Mouse (Mus musculus): ENCODE results near the gene Helq. TPM values are rescaled to one million over a fixed set of nuclear protein-coding genes. Genes with fewer than 3 reads are reported as not detected.

The Helq gene
- polyA plus RNA-seq, 1 experiment from 2014 or later, result 13.0 TPM

DNA sequence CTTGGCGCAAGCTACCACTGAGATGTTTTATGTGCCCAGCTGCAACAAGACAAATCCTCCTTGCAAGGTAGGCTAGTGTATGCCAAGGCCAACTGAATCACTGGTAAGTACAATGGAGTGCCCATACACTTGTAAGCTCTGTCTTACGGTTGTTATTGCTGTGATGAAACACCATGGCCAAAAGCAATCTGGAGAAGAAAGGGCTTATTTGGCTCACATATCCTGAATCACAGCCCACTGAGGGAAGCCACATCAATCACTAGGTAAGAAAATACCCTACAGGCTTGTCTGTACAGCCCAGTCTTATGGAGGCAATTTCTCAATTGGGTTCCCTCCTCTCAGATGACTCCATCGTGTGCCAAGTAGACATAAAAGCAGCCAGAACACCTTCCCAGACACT is 30.3 kb upstream of the Helq start:
- Histone ChIP-seq H3K4me1 (replicated peaks) (no peaks in the 10 kb centered on the region), H3K4me3 (no peak overlapping the region), H3K27me3 (replicated peaks) (no peaks in the 10 kb centered on the region), H3K9me3 (replicated peaks) (no peaks in the 10 kb centered on the region), H3K4me2 (no peak overlapping the region), H3K27ac (ENCODE audit: poor library complexity, severe bottlenecking) (no peak overlapping the region), H3K36me3 (no peaks in the 10 kb centered on the region), H3K9ac (no peak overlapping the region)
- 86% methylated on average over 3 of the region's 3 CpGs for WGBS
- no peak for ATAC-seq (ENCODE audit: insufficient number of reproducible peaks, low FRiP score)

DNA sequence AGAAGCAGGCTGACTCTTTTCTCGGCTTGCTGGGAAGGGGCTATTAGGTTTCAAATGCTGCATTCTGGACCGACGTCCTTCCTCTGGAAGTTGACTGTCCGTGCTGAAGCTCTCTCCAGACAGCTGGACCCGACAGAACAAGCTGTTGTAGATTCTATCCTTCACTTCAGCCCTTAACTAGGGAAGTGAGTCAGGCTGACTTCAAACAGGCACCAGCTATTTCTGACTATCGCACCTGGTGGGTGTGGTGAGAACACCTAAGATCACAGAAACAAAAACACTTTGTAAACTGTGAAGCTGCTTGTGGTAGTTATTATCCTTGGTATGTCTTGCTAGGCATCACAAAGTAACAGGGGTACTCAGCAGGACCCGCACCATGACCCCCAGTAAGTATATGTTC is 28.1 kb upstream of the Helq start:
- WGBS, result 66% methylated on average over 7 of the region's 7 CpGs
- H3K27ac ChIP-seq (ENCODE audit: poor library complexity, severe bottlenecking), result no peak overlapping the region
- ATAC-seq (ENCODE audit: insufficient number of reproducible peaks, low FRiP score), result no peak
- no peak overlapping the region for H3K4me3 ChIP-seq
- no peaks in the 10 kb centered on the region for H3K36me3 ChIP-seq
- H3K27me3 ChIP-seq (replicated peaks), result no peaks in the 10 kb centered on the region
- H3K9me3 ChIP-seq (replicated peaks), result no peaks in the 10 kb centered on the region
- no peaks in the 10 kb centered on the region for H3K4me1 ChIP-seq (replicated peaks)
- H3K4me2 ChIP-seq, result no peak overlapping the region
- H3K9ac ChIP-seq, result no peak overlapping the region

DNA sequence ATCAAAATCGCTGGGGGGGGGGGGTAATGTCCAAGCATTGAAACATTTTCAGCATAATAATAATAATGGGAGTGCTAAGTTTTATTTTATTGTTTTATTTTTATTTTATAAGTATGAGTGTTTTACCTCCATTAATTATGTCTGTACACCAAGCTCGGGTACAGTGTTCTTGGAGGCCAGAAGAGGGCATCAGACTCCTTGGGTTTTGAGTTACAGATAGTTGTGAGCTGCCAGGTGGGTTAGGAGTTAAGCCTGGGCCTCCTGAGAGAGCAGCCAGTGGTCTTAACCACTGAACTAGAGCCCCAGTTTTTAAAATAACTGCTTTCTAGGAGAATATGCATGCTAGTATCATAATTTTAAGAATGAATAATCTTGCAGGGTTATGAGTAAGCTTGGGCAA is 27.6 kb upstream of the Helq start:
- no peak overlapping the region for H3K4me2 ChIP-seq
- H3K27me3 ChIP-seq (replicated peaks), result no peaks in the 10 kb centered on the region
- no peaks in the 10 kb centered on the region for H3K4me1 ChIP-seq (replicated peaks)
- no peak for ATAC-seq (ENCODE audit: insufficient number of reproducible peaks, low FRiP score)
- no peak overlapping the region for H3K9ac ChIP-seq
- H3K9me3 ChIP-seq (replicated peaks), result no peaks in the 10 kb centered on the region
- no peaks in the 10 kb centered on the region for H3K36me3 ChIP-seq
- 23% methylated on average over 2 of the region's 2 CpGs for WGBS
- H3K4me3 ChIP-seq, result no peak overlapping the region
- no peak overlapping the region for H3K27ac ChIP-seq (ENCODE audit: poor library complexity, severe bottlenecking)

DNA sequence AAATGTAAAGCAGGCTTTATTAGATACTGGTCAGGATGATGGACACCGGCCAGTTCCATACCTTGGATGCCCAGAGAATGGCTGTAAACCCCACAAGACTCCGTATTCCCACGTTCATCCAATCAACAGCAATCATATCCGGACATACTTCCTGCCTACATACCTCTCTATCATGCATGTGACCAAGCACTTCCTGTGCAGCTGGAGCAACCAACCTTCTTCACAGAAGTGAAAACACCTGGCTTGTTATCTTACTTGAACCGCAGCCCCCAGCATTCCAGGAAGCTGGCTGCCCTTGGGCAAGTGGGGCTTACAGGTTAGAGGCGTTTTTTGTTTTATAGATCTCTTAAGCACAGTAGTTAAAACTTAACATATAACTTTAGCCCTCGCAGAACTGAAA is 24.4 kb upstream of the Helq start:
- Histone ChIP-seq H3K9me3 (replicated peaks) (no peaks in the 10 kb centered on the region), H3K9ac (no peak overlapping the region), H3K4me2 (no peak overlapping the region), H3K27me3 (replicated peaks) (no peaks in the 10 kb centered on the region), H3K4me3 (no peak overlapping the region), H3K27ac (ENCODE audit: poor library complexity, severe bottlenecking) (no peak overlapping the region), H3K36me3 (no peaks in the 10 kb centered on the region), H3K4me1 (replicated peaks) (peaks cover 6% of the 10 kb centered on the region; the same call in 1 of the 2 replicates)
- no peak for ATAC-seq (ENCODE audit: insufficient number of reproducible peaks, low FRiP score)
- 74% methylated on average over 7 of the region's 7 CpGs for WGBS

DNA sequence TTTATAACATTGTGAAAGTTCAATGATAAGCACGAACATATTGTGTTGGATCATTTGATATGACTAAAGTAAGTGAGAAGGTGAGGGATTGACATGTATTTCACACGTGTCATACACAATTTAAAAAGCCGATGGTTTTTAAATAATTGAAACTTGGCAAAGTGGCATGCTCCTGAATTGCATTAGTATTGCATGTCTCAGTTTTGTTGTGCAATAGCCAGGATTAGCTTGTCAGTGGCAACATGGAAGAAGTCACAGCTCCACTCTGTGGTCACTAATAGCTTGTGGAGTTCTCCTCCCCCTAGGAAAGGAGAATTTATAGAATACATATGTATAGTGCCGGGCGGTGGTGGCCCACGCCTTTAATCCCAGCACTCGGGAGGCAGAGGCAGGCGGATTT is 23.0 kb upstream of the Helq start:
- H3K36me3 ChIP-seq, result peaks cover 4% of the 10 kb centered on the region; the same call in 1 of the 2 replicates
- no peak overlapping the region for H3K4me2 ChIP-seq
- ATAC-seq (ENCODE audit: insufficient number of reproducible peaks, low FRiP score), result no peak
- WGBS, result 81% methylated on average over 8 of the region's 8 CpGs
- H3K4me1 ChIP-seq (replicated peaks), result peaks cover 6% of the 10 kb centered on the region; the same call in 1 of the 2 replicates
- no peak overlapping the region for H3K9ac ChIP-seq
- H3K9me3 ChIP-seq (replicated peaks), result no peaks in the 10 kb centered on the region
- no peak overlapping the region for H3K4me3 ChIP-seq
- no peaks in the 10 kb centered on the region for H3K27me3 ChIP-seq (replicated peaks)
- H3K27ac ChIP-seq (ENCODE audit: poor library complexity, severe bottlenecking), result no peak overlapping the region

DNA sequence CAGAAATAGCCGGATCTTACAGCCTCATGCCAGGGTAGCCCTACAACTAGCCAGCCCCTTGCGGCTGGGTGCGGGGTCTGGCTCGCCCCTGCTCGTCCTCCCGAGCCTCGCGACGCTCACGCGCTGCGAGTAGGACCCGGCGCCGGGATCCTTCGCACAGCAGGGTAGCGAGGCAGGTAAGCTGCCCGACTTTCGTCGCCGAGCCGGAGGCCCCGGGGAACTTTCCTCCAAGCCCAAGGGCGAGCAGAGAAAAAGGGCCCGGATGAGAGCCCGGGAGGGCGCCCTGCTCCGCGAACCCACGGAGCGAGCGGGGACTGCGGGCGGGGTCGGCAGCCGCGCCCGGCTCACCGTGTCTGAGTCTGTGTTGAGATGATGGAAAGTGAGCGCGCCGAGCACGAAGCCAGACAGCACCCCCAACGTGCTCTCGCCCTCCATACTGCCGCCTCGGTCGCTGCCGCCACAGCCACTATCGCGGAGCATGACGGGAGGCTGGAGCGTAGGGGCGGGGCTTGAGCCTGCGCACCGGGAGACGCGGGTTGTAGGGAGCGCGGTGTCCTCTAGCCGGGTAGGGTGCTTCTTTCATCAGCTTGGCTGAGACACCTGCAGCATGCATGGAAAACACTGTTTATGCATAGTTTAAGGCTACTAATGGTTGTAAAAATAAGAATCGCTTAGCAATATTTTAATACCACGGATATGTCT is 22.2 kb upstream of the Helq start, which contains the start of gene Abraxas1:
Abraxas1 (minus strand) TSS at position 483 of the 702 bp plus-strand sequence.
- H3K4me2 ChIP-seq, result peak within 1 kb of the TSS; percentile 72
- WGBS, result under 1% methylated on average over 63 of the region's 63 CpGs
- H3K9ac ChIP-seq, result peak within 1 kb of the TSS; percentile 90
- no peaks in the 10 kb centered on the region for H3K27me3 ChIP-seq (replicated peaks)
- H3K9me3 ChIP-seq (replicated peaks), result no peaks in the 10 kb centered on the region
- H3K36me3 ChIP-seq, result peaks cover 10% of the 10 kb centered on the region
- ATAC-seq (ENCODE audit: insufficient number of reproducible peaks, low FRiP score), result peak; percentile 94
- H3K27ac ChIP-seq (ENCODE audit: poor library complexity, severe bottlenecking), result peak within 1 kb of the TSS; percentile 81
- H3K4me1 ChIP-seq (replicated peaks), result peaks cover 6% of the 10 kb centered on the region; the same call in 1 of the 2 replicates
- H3K4me3 ChIP-seq, result peak within 1 kb of the TSS; percentile 78

DNA sequence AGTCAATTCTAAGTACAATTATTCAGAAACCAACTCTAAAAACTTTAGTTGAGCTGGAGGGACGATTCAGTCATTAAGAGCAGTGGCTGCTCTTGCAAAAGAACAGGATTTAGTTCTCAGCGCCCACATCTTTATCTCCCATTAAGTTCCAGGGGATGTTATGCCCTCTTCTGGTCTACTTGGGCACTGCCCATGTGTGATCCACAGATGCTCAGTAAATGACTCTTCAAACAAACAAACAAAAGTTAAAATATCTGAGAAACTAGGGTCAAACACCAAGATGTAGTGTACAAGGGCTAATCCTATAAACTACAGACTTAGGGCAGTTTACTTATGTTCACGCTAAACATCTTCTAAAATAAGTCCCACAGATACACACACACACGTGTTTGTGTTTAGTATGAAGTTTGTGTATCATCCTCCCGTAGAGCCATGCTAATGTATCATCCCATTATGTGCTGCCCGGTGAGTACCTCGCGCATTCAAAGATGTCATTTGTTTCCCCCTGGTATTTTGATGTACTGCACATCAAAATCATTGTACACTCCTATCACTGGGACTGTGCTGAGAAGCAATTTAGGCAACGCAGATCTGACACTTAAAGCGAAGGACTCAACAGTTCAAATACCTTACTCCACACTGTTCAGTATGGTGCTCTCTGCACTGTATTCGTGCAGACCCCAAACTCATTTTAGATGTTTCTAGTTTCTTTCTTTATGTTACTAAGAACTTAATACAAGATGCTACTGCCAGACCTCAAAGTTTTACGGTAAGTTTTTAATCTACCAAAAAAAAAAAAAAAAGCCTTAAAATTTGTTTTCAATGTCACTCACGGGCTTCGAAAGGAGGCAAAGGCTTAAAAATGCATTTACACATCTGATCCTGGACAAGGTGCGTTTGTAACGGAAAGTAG is 21.4 kb upstream of the Helq start:
- H3K4me2 ChIP-seq, result peak overlapping the region; percentile 72
- peak overlapping the region; percentile 90 for H3K9ac ChIP-seq
- peak overlapping the region; percentile 78 for H3K4me3 ChIP-seq
- H3K36me3 ChIP-seq, result peaks cover 13% of the 10 kb centered on the region
- 0 out of 2 replicates have a peak, but pooled peaks have one; percentile 54 for ATAC-seq (ENCODE audit: insufficient number of reproducible peaks, low FRiP score)
- peaks cover 6% of the 10 kb centered on the region; the same call in 1 of the 2 replicates for H3K4me1 ChIP-seq (replicated peaks)
- H3K27ac ChIP-seq (ENCODE audit: poor library complexity, severe bottlenecking), result peak overlapping the region; percentile 81
- H3K27me3 ChIP-seq (replicated peaks), result no peaks in the 10 kb centered on the region
- no peaks in the 10 kb centered on the region for H3K9me3 ChIP-seq (replicated peaks)
- WGBS, result 29% methylated on average over 16 of the region's 16 CpGs

DNA sequence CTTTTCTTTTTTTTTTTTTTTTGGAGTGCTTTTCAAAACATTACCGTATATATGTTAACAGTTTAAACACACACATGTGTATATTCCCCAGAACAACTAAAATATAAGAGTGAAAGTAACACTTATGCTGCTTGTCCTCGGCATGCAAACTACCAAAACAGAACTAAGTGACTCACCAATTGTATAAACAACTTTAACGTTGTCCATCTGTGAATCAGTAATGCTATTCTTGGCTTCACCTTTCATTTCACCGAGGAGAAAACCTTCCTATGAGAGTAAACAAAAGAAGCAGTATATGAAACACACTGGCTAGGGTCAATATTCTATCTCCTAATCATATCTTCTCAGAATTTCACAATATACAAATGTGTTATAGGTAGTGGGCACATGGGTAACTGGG is 19.9 kb upstream of the Helq start:
- ATAC-seq (ENCODE audit: insufficient number of reproducible peaks, low FRiP score), result no peak
- Histone ChIP-seq H3K4me3 (no peak overlapping the region), H3K27me3 (replicated peaks) (no peaks in the 10 kb centered on the region), H3K36me3 (peaks cover 25% of the 10 kb centered on the region), H3K4me2 (no peak overlapping the region), H3K9me3 (replicated peaks) (no peaks in the 10 kb centered on the region), H3K9ac (no peak overlapping the region), H3K4me1 (replicated peaks) (peaks cover 6% of the 10 kb centered on the region; the same call in 1 of the 2 replicates), H3K27ac (ENCODE audit: poor library complexity, severe bottlenecking) (no peak overlapping the region)
- whole genome bisulfite sequencing, result 73% methylated on average over 4 of the region's 4 CpGs

DNA sequence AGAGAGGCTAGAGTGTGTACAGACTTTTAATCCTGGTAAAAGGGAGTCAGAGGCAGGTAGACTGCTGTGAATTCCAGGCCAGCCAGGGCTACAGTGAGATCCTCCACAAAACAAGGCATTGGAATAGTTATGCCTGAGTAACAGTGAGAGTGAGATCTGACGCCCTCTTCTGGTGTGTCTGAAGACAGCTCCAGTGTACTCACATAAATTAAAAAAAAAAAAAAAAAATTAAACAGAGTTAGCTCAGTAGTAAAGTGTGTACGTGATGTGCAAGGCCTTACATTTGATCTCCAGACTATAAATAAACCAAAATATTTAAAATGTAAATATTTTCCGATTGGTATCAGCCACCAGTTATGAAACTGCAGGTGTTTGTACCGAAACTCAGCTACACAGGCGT is 4.3 kb downstream of the Helq start:
- Histone ChIP-seq H3K4me1 (replicated peaks) (peaks cover 5% of the 10 kb centered on the region), H3K36me3 (peaks cover 54% of the 10 kb centered on the region), H3K9ac (no peak overlapping the region), H3K9me3 (replicated peaks) (no peaks in the 10 kb centered on the region), H3K27ac (ENCODE audit: poor library complexity, severe bottlenecking) (no peak overlapping the region), H3K4me3 (no peak overlapping the region), H3K27me3 (replicated peaks) (no peaks in the 10 kb centered on the region), H3K4me2 (no peak overlapping the region)
- no peak for ATAC-seq (ENCODE audit: insufficient number of reproducible peaks, low FRiP score)
- 79% methylated on average over 5 of the region's 5 CpGs for WGBS

DNA sequence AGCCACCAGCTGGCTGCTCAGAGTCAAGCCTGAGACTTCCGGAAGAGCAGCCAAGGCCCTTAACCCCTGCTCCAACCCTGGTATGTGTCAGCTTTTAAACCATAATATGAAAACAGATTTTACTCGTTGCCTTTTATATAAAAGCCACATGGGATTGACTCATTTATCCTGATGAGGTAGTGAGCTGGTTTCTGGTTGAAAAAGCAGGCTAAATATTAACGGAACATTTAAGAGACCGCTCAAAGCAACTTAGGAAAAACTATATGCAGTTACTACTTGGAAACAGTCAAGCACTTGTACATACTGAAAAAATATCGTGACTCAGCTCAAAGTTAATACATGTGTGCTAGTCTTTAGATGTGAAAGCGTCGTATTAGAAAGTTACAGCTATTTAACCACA is 6.1 kb downstream of the Helq start:
- Histone ChIP-seq H3K27me3 (replicated peaks) (no peaks in the 10 kb centered on the region), H3K4me3 (no peak overlapping the region), H3K4me1 (replicated peaks) (peaks cover 2% of the 10 kb centered on the region), H3K4me2 (no peak overlapping the region), H3K9ac (no peak overlapping the region), H3K9me3 (replicated peaks) (no peaks in the 10 kb centered on the region), H3K36me3 (peaks cover 71% of the 10 kb centered on the region), H3K27ac (ENCODE audit: poor library complexity, severe bottlenecking) (no peak overlapping the region)
- WGBS, result 90% methylated on average over 7 of the region's 7 CpGs
- ATAC-seq (ENCODE audit: insufficient number of reproducible peaks, low FRiP score), result no peak

DNA sequence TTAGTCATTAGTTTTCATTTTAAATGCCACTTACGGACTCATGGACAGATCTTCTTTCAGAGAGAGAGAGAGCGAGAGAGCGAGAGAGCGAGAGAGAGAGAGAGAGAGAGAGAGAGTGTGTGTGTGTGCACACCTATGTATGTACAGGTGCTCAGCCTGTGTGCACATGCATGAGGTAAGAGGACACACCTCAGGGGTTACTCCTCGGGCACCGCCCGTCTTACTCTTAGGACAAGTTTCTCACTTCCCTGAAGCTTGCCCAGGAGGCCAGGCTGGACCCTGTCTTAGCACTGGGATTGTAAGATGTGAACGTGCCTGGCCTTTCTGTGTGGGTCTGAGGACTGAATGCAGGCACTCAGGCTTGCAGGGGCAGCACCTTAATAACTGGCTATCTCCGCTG is 10.9 kb downstream of the Helq start:
- no peak overlapping the region for H3K4me3 ChIP-seq
- no peak for ATAC-seq (ENCODE audit: insufficient number of reproducible peaks, low FRiP score)
- H3K27ac ChIP-seq (ENCODE audit: poor library complexity, severe bottlenecking), result no peak overlapping the region
- H3K9me3 ChIP-seq (replicated peaks), result no peaks in the 10 kb centered on the region
- H3K36me3 ChIP-seq, result peaks cover 84% of the 10 kb centered on the region
- no peak overlapping the region for H3K9ac ChIP-seq
- no peaks in the 10 kb centered on the region for H3K4me1 ChIP-seq (replicated peaks)
- 92% methylated on average over 9 of the region's 9 CpGs for WGBS
- H3K27me3 ChIP-seq (replicated peaks), result no peaks in the 10 kb centered on the region
- no peak overlapping the region for H3K4me2 ChIP-seq

Measured in heart, embryonic 12.5 days (tissue).